Mouse (Mus musculus) stomach, embryonic 16.5 days (tissue): ENCODE measurements around the gene B3galt6. TPM values are rescaled to one million over a fixed set of nuclear protein-coding genes. Genes with fewer than 3 reads are reported as not detected.

Source experiments
- ATAC-seq: fragments of 200-750 bp; cut with Nextera tagmentation; 2 replicates; pipeline ENCODE4 v1.8.0; 2017; ENCODE audit warnings: moderate number of reproducible peaks, moderate TSS enrichment; ENCODE audit not compliant: insufficient read depth, low FRiP score
- H3K27ac ChIP-seq: fragments of 300-500 bp; sonication (generic); 2 replicates; pipeline ENCODE4 v1.5.1; 2014; ENCODE audit warnings: low read length
- H3K27me3 ChIP-seq: fragments of 300-500 bp; sonication (generic); 2 replicates; pipeline ENCODE4 v1.6.1; 2014; ENCODE audit warnings: low read length, control low read depth, mixed read lengths; ENCODE audit not compliant: control insufficient read depth, insufficient read depth
- H3K36me3 ChIP-seq: fragments of 300-500 bp; sonication (generic); 2 replicates; pipeline ENCODE4 v1.6.1; 2014; ENCODE audit warnings: low read length; ENCODE audit not compliant: control insufficient read depth, insufficient read depth
- H3K4me1 ChIP-seq: fragments of 300-500 bp; sonication (generic); 2 replicates; pipeline ENCODE4 v1.6.1; 2014; ENCODE audit warnings: low read length, control low read depth, mixed read lengths; ENCODE audit not compliant: control insufficient read depth, insufficient read depth
- H3K4me2 ChIP-seq: fragments of 300-500 bp; sonication (generic); 2 replicates; pipeline ENCODE4 v1.6.1; 2014; ENCODE audit warnings: low read depth, low read length, mixed read lengths
- H3K4me3 ChIP-seq: fragments of 300-500 bp; sonication (generic); replicated peaks from 2 replicates; pipeline ENCODE4 v1.5.1; 2014; ENCODE audit warnings: mild to moderate bottlenecking, low read length
- H3K9ac ChIP-seq: fragments of 300-500 bp; sonication (generic); 2 replicates; pipeline ENCODE4 v1.6.1; 2014; ENCODE audit warnings: low read length
- H3K9me3 ChIP-seq: fragments of 300-500 bp; sonication (generic); replicated peaks from 2 replicates; pipeline ENCODE4 v1.6.1; 2016; ENCODE audit warnings: low read length, control low read depth; ENCODE audit not compliant: control insufficient read depth
- WGBS: fragments of 180-500 bp; shearing (Covaris S2); extraction: QIAGEN DNeasy Blood & Tissue Kit; methylation state at CpG from one replicate; pipeline ENCODE4 v1.1.7; 2014; 5-methylcytosine and 5-hydroxymethylcytosine counted together
- polyA plus RNA-seq: library from polyadenylated mRNA; unstranded; fragments of >200 nt; fragmentation: Nextera tagmentation; extraction: Ambion mirVana; gene quantifications from 2 replicates; pipeline ENCODE4 v1.2.1, GENCODE M21; 2015

B3galt6 gene
- polyA plus RNA-seq, 1 experiment from 2014 or later: 11.0 TPM

DNA sequence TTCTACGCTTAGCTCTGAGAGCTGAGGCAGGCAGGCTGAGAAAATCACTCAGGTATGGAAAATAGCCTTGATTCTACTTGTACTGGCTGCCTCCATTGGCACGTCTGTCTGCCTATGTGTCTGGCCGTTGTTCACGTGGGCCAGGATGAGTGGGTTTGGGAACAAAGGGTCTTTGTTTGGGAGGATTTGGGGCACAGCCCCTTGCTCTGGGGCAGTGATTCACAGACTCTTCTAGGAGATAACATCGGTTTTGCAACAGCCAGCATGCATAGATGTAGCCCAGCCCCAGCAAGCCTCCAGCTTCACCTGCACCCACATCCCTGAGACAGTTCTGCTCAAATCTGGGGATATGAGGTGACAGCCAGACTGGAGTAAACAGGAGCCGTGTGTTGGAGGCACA is 19.8 kb downstream of the B3galt6 start:
- Histone ChIP-seq H3K27ac (no peak overlapping the region), H3K36me3 (no peaks in the 10 kb centered on the region), H3K4me2 (no peak overlapping the region), H3K4me1 (no peaks in the 10 kb centered on the region), H3K4me3 (no peak overlapping the region), H3K9me3 (no peaks in the 10 kb centered on the region), H3K27me3 (no peaks in the 10 kb centered on the region), H3K9ac (no peak overlapping the region)
- WGBS: 71% methylated on average over 6 of the region's 6 CpGs
- ATAC-seq: no peak

DNA sequence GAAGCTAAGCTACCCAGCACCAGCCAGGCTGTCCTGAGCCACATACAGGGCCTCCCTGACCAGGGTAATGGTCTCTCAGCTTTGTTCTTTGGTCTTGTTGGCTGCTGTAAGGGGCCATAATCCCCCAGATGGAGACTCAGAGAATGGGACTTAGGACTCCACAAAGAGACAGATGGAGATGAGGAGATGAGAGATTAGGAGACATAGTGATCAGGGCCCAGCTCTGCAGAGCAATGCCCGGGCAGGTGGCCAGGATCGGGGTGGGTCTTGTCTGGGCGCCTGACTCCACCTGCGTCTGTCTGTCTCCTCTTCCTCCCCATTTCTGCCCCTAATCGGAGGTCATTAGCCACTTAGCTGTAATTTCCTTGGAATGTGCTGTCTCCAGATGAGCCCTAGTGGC is 22.2 kb downstream of the B3galt6 start:
- H3K4me3 ChIP-seq: no peak overlapping the region
- no peaks in the 10 kb centered on the region for H3K4me1 ChIP-seq
- H3K9ac ChIP-seq: 0 out of 2 replicates have a peak overlapping the region, but pooled peaks have one; percentile 3
- H3K27me3 ChIP-seq: no peaks in the 10 kb centered on the region
- WGBS: 77% methylated on average over 5 of the region's 5 CpGs
- H3K36me3 ChIP-seq: peaks cover 7% of the 10 kb centered on the region; the same call in 1 of the 2 replicates
- no peak overlapping the region for H3K4me2 ChIP-seq
- H3K27ac ChIP-seq: no peak overlapping the region
- no peaks in the 10 kb centered on the region for H3K9me3 ChIP-seq
- no peak for ATAC-seq

DNA sequence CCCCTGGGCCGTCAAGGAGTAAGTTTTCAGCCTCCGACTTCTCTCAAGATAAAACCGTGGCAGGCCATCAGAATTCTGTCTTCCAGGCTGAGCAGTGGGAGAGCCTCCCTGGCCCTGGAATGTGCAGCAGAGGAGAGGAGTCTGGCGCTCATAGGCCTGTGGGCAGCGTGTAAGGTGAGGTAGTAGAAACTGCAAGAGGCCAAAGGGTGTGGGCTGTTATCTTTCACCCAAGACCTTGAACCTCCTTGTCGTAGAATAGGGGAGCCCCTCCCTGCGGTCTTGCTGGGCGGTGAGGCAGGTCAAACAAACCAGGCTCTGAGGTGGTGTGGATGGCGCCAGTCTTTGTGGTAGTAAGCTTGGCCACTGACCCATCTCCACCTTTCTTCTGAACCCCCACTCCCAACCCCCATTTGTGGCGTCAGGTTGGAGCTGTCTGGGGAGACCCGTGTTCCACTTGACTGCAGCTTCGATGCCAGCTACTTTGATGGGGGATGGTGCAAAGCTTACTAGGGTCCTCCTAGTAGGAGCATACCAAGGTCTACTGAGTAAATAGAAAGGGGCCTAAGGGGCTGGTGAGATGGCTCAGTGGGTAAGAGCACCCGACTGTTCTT is 23.3 kb downstream of the B3galt6 start:
- H3K4me3 ChIP-seq: no peak overlapping the region
- peak; percentile 66; the same call in 1 of the 2 replicates for ATAC-seq
- peaks cover 9% of the 10 kb centered on the region; the same call in 1 of the 2 replicates for H3K36me3 ChIP-seq
- H3K27ac ChIP-seq: no peak overlapping the region
- H3K9ac ChIP-seq: no peak overlapping the region
- no peaks in the 10 kb centered on the region for H3K27me3 ChIP-seq
- no peaks in the 10 kb centered on the region for H3K4me1 ChIP-seq
- H3K4me2 ChIP-seq: no peak overlapping the region
- H3K9me3 ChIP-seq: no peaks in the 10 kb centered on the region
- WGBS: 61% methylated on average over 13 of the region's 13 CpGs

DNA sequence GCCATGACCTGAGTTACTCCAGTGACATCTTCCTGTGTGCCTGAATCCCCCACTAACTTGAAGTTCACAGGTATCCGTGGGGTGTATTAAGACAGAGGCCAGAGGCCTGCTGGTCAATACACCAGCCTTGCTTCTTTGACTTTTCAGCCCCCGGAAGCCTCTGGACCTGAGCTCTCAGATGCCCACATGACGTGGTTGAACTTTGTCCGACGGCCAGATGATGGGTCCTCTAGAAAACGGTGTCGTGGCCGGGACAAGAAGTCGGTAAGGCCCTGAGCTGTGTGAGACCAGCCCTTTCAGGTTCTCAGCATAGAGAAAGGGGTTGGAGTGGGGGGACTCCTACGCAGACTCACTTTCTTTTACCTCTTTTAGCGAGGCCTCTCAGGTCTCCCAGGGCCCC is 28.1 kb downstream of the B3galt6 start:
- H3K4me2 ChIP-seq: no peak overlapping the region
- 94% methylated on average over 11 of the region's 11 CpGs for WGBS

DNA sequence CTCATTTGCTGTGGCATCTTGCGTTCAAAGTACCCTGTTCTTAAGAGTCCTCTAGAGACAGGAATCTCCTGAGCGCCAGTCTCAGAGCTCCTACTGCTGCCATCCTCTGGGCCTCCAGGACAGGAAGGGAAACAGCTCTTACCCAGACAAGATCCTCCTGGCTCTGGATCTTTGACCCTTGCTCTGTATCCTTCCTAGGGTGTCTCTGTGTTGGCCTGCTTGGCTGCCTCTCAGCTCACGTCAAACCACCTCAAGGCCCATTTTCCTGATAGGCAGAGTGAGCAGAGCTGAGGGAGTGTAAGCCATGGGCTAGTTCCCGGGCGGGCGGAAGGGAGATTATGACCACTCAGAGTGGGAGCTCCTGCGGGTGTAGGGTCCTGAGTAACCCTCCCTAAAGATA is 29.3 kb downstream of the B3galt6 start:
- H3K4me3 ChIP-seq: peak overlapping the region; percentile 68

More for the DNA sequence above, 28.1 kb downstream of the B3galt6 start:
- Histone ChIP-seq H3K4me1 (peaks cover 14% of the 10 kb centered on the region), H3K36me3 (peaks cover 9% of the 10 kb centered on the region; the same call in 1 of the 2 replicates), H3K9me3 (no peaks in the 10 kb centered on the region), H3K27me3 (no peaks in the 10 kb centered on the region), H3K9ac (no peak overlapping the region), H3K4me3 (no peak overlapping the region), H3K27ac (no peak overlapping the region)
- ATAC-seq: no peak

DNA sequence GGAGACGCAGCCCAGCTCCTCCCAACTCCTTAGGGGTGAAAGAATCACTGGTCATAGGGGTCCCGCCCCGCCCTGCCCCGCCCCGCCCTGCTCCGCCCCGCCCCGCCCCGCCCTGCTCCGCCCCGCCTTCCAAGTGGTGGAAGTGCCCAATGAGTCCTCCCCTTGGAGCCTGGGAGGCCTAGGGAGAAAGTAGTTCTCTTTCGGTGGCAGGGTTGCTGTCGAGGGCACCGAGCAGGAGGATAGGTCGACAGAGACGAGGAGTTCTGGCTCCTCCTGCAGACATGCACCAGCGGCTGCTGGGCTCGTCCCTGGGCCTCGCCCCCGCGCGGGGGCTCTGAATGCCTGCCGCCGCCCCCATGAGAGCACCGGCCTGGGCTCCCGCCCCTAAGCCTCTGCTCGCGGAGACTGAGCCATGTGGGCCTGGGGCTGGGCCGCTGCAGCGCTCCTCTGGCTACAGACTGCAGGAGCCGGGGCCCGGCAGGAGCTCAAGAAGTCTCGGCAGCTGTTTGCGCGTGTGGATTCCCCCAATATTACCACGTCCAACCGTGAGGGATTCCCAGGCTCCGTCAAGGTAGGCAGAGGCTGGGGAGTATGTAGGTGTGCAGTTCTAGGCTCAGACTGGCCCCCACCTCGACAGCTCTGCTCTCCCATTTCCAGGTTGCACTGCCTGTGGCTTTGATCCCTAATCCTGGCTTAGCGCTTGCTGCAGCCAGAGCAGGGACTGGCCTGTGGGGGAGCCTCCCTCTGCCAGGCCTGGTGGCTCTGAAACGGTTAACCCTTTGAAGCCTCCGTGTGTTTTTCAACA is 30.1 kb downstream of the B3galt6 start, which contains the start of gene C1qtnf12:
Gene C1qtnf12 (plus strand): TSS at position 152 of the 805 bp plus-strand sequence.
- WGBS: 2% methylated on average over 42 of the region's 42 CpGs
- Histone ChIP-seq H3K9ac (peak within 1 kb of the TSS; percentile 86), H3K4me1 (peaks cover 14% of the 10 kb centered on the region), H3K36me3 (peaks cover 18% of the 10 kb centered on the region), H3K4me3 (peak within 1 kb of the TSS; percentile 68), H3K27ac (peak within 1 kb of the TSS; percentile 74), H3K4me2 (peak within 1 kb of the TSS; percentile 98), H3K27me3 (no peaks in the 10 kb centered on the region), H3K9me3 (no peaks in the 10 kb centered on the region)
- ATAC-seq: peak; percentile 89

More for the DNA sequence above, 29.3 kb downstream of the B3galt6 start:
- no peak for ATAC-seq
- Histone ChIP-seq H3K36me3 (peaks cover 13% of the 10 kb centered on the region), H3K4me1 (peaks cover 14% of the 10 kb centered on the region), H3K27me3 (no peaks in the 10 kb centered on the region), H3K27ac (no peak overlapping the region), H3K9me3 (no peaks in the 10 kb centered on the region), H3K4me2 (peak overlapping the region; percentile 98), H3K9ac (peak overlapping the region; percentile 86)
- WGBS: 52% methylated on average over 7 of the region's 7 CpGs

DNA sequence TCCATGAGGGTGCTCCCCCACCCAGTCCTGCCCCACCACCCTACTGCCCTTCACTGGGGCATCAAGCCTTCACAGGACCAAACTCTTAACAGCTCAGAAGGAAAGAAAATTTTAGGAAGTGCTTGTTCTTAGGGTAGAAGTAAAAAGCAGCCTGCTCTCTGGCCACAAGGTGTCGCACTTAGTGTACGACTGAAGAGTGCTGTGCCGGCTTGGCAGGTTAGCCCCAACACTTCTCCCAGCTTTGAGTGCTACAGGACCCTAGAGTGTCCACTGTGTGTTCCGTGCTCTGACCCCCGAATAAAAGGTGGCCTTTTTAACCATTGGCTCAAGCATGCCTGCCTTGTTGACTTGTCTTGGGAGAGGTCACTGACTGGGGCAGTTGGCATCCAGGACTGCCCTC is 33.2 kb downstream of the B3galt6 start:
- peaks cover 22% of the 10 kb centered on the region for H3K36me3 ChIP-seq
- peaks cover 14% of the 10 kb centered on the region for H3K4me1 ChIP-seq
- no peaks in the 10 kb centered on the region for H3K9me3 ChIP-seq
- 5% methylated on average over 5 of the region's 5 CpGs for WGBS
- no peaks in the 10 kb centered on the region for H3K27me3 ChIP-seq
- no peak overlapping the region for H3K4me2 ChIP-seq
- no peak overlapping the region for H3K4me3 ChIP-seq
- no peak overlapping the region for H3K9ac ChIP-seq
- peak; percentile 38; the same call in 1 of the 2 replicates for ATAC-seq
- H3K27ac ChIP-seq: no peak overlapping the region

DNA sequence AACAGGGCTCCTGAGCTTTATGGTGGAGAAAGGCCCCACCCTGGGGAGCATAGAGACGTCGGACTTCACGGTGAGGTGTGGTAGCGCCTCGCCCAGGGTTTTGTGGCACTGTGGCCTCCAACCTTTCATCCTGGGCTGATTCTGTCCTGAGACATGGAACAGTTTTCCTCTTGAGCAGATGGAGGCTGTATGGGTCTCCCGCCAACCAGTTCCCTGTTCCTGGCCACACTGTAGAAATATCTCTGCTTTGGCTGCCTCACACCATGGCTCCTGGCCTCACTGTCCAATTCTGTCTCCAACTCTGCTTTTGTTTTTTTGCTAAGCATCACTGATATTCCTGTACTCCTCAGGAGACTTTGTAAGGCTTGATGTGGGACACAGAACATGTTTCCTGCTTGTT is 37.0 kb downstream of the B3galt6 start:
- no peak overlapping the region for H3K4me3 ChIP-seq
- H3K4me2 ChIP-seq: no peak overlapping the region
- no peak overlapping the region for H3K9ac ChIP-seq
- H3K36me3 ChIP-seq: peaks cover 40% of the 10 kb centered on the region
- ATAC-seq: no peak
- H3K9me3 ChIP-seq: no peaks in the 10 kb centered on the region
- H3K4me1 ChIP-seq: no peaks in the 10 kb centered on the region
- H3K27me3 ChIP-seq: no peaks in the 10 kb centered on the region
- 88% methylated on average over 6 of the region's 6 CpGs for WGBS
- no peak overlapping the region for H3K27ac ChIP-seq

DNA sequence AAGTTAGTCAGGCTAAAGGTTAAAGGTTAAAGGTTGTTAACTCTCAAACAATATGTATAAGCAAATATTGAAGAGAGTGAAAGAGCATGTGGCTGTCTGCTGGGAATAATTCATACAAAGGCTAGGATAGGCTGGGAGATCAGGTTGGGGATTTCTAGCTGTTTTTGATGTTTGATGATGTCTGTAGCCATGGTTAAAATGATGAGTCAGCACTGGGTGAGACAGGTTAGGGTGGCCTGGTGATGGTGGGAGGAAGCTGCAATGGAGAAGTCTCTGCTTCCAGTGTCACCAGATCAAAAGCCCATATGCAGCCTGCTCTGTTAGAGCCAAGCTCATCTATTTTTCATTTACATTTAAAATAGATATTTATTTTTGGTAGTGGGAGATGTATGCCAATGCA is 45.4 kb downstream of the B3galt6 start:
- H3K27ac ChIP-seq: no peak overlapping the region
- H3K4me1 ChIP-seq: peaks cover 14% of the 10 kb centered on the region
- peaks cover 23% of the 10 kb centered on the region; the same call in 1 of the 2 replicates for H3K36me3 ChIP-seq
- no peak overlapping the region for H3K4me2 ChIP-seq
- no peak for ATAC-seq
- no peaks in the 10 kb centered on the region for H3K27me3 ChIP-seq
- no peaks in the 10 kb centered on the region for H3K9me3 ChIP-seq
- no peak overlapping the region for H3K9ac ChIP-seq
- no peak overlapping the region for H3K4me3 ChIP-seq
